Mouse (Mus musculus) heart, embryonic 14.5 days (tissue): ENCODE results near the gene Cadm1. TPM values are rescaled to one million over a fixed set of nuclear protein-coding genes. Genes with fewer than 3 reads are reported as not detected.

ENCODE experiments used
- ATAC-seq: fragments of 200-750 bp; cut with Nextera tagmentation; 2 replicates; pipeline ENCODE4 v1.8.0; 2017; ENCODE audit warnings: low read depth, moderate TSS enrichment; ENCODE audit not compliant: insufficient number of reproducible peaks, insufficient read depth, low FRiP score
- H3K27ac ChIP-seq, 2 experiments: fragments of 200-500 bp in 1 of 2; fragments of 300-500 bp in 1 of 2; sonication (generic) in 1 of 2; replicated peaks in 1 of 2; 2 replicates each; pipeline ENCODE4 v1.5.1; 2012 to 2014; ENCODE audit warnings: low read depth in 2 of 2, low read length in 2 of 2, control low read depth in 1 of 2, mild to moderate bottlenecking in 1 of 2, mixed read lengths in 1 of 2; ENCODE audit not compliant: control insufficient read depth in 1 of 2, insufficient read depth in 1 of 2
- H3K27me3 ChIP-seq: fragments of 300-500 bp; sonication (generic); 2 replicates; pipeline ENCODE4 v1.6.1; 2014; ENCODE audit warnings: mild to moderate bottlenecking, low read length, control low read depth; ENCODE audit not compliant: control insufficient read depth, insufficient read depth
- H3K36me3 ChIP-seq: fragments of 300-500 bp; sonication (generic); 2 replicates; pipeline ENCODE4 v1.6.1; 2014; ENCODE audit warnings: mild to moderate bottlenecking, control low read depth, low read length, mixed read lengths; ENCODE audit not compliant: control insufficient read depth, insufficient read depth
- H3K4me1 ChIP-seq, 2 experiments: fragments of 200-500 bp in 1 of 2; fragments of 300-500 bp in 1 of 2; sonication (generic) in 1 of 2; 2 replicates each; pipeline ENCODE4 v1.6.1; 2012 to 2014; ENCODE audit warnings: low read length in 2 of 2, control low read depth in 1 of 2, mixed read lengths in 1 of 2; ENCODE audit not compliant: control insufficient read depth in 2 of 2, insufficient read depth in 2 of 2
- H3K4me2 ChIP-seq: fragments of 300-500 bp; sonication (generic); 2 replicates; pipeline ENCODE4 v1.6.1; 2014; ENCODE audit warnings: mild to moderate bottlenecking, low read length
- H3K4me3 ChIP-seq, 2 experiments: fragments of 200-500 bp in 1 of 2; fragments of 300-500 bp in 1 of 2; sonication (generic) in 1 of 2; 2 replicates each; pipeline ENCODE4 v1.5.1; 2012 to 2014; ENCODE audit warnings: low read length in 2 of 2, mild to moderate bottlenecking in 2 of 2, control low read depth in 1 of 2, low read depth in 1 of 2, moderate library complexity in 1 of 2; ENCODE audit not compliant: control insufficient read depth in 1 of 2, insufficient read depth in 1 of 2
- H3K9ac ChIP-seq: fragments of 300-500 bp; sonication (generic); 2 replicates; pipeline ENCODE4 v1.6.1; 2014; ENCODE audit warnings: mild to moderate bottlenecking, low read length
- H3K9me3 ChIP-seq: fragments of 300-500 bp; sonication (generic); 2 replicates; pipeline ENCODE4 v1.6.1; 2016; ENCODE audit warnings: low read length, control low read depth; ENCODE audit not compliant: control insufficient read depth
- WGBS: fragments of 180-500 bp; shearing (Covaris S2); extraction: QIAGEN DNeasy Blood & Tissue Kit; methylation state at CpG from one replicate; pipeline ENCODE4 v1.1.7; 2014; 5-methylcytosine and 5-hydroxymethylcytosine counted together
- polyA plus RNA-seq: library from polyadenylated mRNA; unstranded; fragments of >200 nt; fragmentation: Nextera tagmentation; extraction: Ambion mirVana; gene quantifications from 2 replicates; pipeline ENCODE4 v1.2.1, GENCODE M21; 2014

Gene Cadm1
- polyA plus RNA-seq, 1 experiment from 2014 or later: 16.5 TPM

GRCm38 (mm10) chr9:47586176-47586575 lies 56.2 kb downstream of the Cadm1 start:
- H3K36me3 ChIP-seq: no peaks in the 10 kb centered on the region
- no peak overlapping the region for H3K4me2 ChIP-seq
- no peaks in the 10 kb centered on the region for H3K27me3 ChIP-seq
- no peak overlapping the region for H3K4me3 ChIP-seq
- H3K27ac ChIP-seq: no peak overlapping the region
- WGBS: 83% methylated on average over 5 of the region's 5 CpGs
- H3K4me1 ChIP-seq: peaks cover 9 to 11% of the 10 kb centered on the region in 2 experiments
- no peaks in the 10 kb centered on the region for H3K9me3 ChIP-seq
- no peak overlapping the region for H3K9ac ChIP-seq
- no peak for ATAC-seq

- no peak for ATAC-seq
- no peak overlapping the region for H3K4me3 ChIP-seq
- peaks cover 5 to 7% of the 10 kb centered on the region in 2 experiments for H3K4me1 ChIP-seq
- H3K36me3 ChIP-seq: no peaks in the 10 kb centered on the region
- no peaks in the 10 kb centered on the region for H3K27me3 ChIP-seq
- no peak overlapping the region for H3K27ac ChIP-seq
- WGBS: 94% methylated on average over 8 of the region's 8 CpGs
- H3K9ac ChIP-seq: no peak overlapping the region
- H3K9me3 ChIP-seq: no peaks in the 10 kb centered on the region
- H3K4me2 ChIP-seq: no peak overlapping the region
These were observed 56.9 kb downstream of the Cadm1 start for GRCm38 (mm10) chr9:47586839-47587238.

- Histone ChIP-seq H3K9me3 (no peaks in the 10 kb centered on the region), H3K4me3 (peak overlapping the region; percentile 16 to 22; a peak in 3 of 4 replicates), H3K4me2 (peak overlapping the region; percentile 55), H3K27me3 (no peaks in the 10 kb centered on the region), H3K4me1 (peaks cover 5 to 7% of the 10 kb centered on the region in 2 experiments), H3K36me3 (no peaks in the 10 kb centered on the region), H3K27ac (no peak overlapping the region), H3K9ac (no peak overlapping the region)
- ATAC-seq: no peak
- WGBS: 33% methylated on average over 7 of the region's 7 CpGs
These were observed 57.7 kb downstream of the Cadm1 start for GRCm38 (mm10) chr9:47587577-47588194.

- H3K9me3 ChIP-seq: 0 out of 2 replicates have a peak, but pooled peaks cover under 1% of the 10 kb centered on the region
- no peaks in the 10 kb centered on the region for H3K27me3 ChIP-seq
- H3K4me1 ChIP-seq: peaks cover 5 to 7% of the 10 kb centered on the region in 2 experiments
- H3K9ac ChIP-seq: no peak overlapping the region
- H3K4me2 ChIP-seq: peak overlapping the region; percentile 15; the same call in 1 of the 2 replicates
- H3K4me3 ChIP-seq: no peak overlapping the region
- no peaks in the 10 kb centered on the region for H3K36me3 ChIP-seq
- 4% methylated on average over 5 of the region's 5 CpGs for WGBS
- H3K27ac ChIP-seq: no peak overlapping the region
- ATAC-seq: peak; percentile 56; the same call in 1 of the 2 replicates
These were observed 59.9 kb downstream of the Cadm1 start for GRCm38 (mm10) chr9:47589832-47590231.

- Histone ChIP-seq H3K27me3 (no peaks in the 10 kb centered on the region), H3K4me1 (no peaks in the 10 kb centered on the region), H3K4me3 (no peak overlapping the region)
These were observed 71.6 kb downstream of the Cadm1 start for GRCm38 (mm10) chr9:47601541-47601940.

GRCm38 (mm10) chr9:47603971-47604370 lies 74.0 kb downstream of the Cadm1 start:
- no peak overlapping the region for H3K4me2 ChIP-seq
- no peak for ATAC-seq
- no peaks in the 10 kb centered on the region for H3K4me1 ChIP-seq
- no peaks in the 10 kb centered on the region for H3K36me3 ChIP-seq
- H3K27ac ChIP-seq: no peak overlapping the region
- 78% methylated on average over 4 of the region's 4 CpGs for WGBS
- H3K9me3 ChIP-seq: no peaks in the 10 kb centered on the region
- H3K27me3 ChIP-seq: no peaks in the 10 kb centered on the region
- no peak overlapping the region for H3K9ac ChIP-seq
- no peak overlapping the region for H3K4me3 ChIP-seq

More at GRCm38 (mm10) chr9:47601541-47601940, 71.6 kb downstream of the Cadm1 start:
- H3K27ac ChIP-seq: no peak overlapping the region
- no peaks in the 10 kb centered on the region for H3K36me3 ChIP-seq
- H3K4me2 ChIP-seq: no peak overlapping the region
- no peak for ATAC-seq
- no peaks in the 10 kb centered on the region for H3K9me3 ChIP-seq
- H3K9ac ChIP-seq: no peak overlapping the region
- WGBS: 90% methylated on average over 11 of the region's 11 CpGs

- Histone ChIP-seq H3K36me3 (no peaks in the 10 kb centered on the region), H3K27me3 (no peaks in the 10 kb centered on the region), H3K4me1 (peaks cover 0 to 5% of the 10 kb centered on the region in 2 experiments), H3K4me3 (no peak overlapping the region), H3K27ac (no peak overlapping the region), H3K9ac (no peak overlapping the region), H3K4me2 (no peak overlapping the region), H3K9me3 (no peaks in the 10 kb centered on the region)
- whole genome bisulfite sequencing: 75% methylated on average over 5 of the region's 5 CpGs
- ATAC-seq: no peak
These were observed 75.7 kb downstream of the Cadm1 start for GRCm38 (mm10) chr9:47605628-47606027.

GRCm38 (mm10) chr9:47608441-47608840 lies 78.5 kb downstream of the Cadm1 start:
- no peak overlapping the region for H3K4me3 ChIP-seq
- H3K27me3 ChIP-seq: no peaks in the 10 kb centered on the region
- 71% methylated on average over 7 of the region's 7 CpGs for WGBS
- H3K9ac ChIP-seq: no peak overlapping the region
- ATAC-seq: no peak
- peaks cover 0 to 5% of the 10 kb centered on the region in 2 experiments for H3K4me1 ChIP-seq
- H3K27ac ChIP-seq: no peak overlapping the region
- H3K9me3 ChIP-seq: no peaks in the 10 kb centered on the region
- no peak overlapping the region for H3K4me2 ChIP-seq
- no peaks in the 10 kb centered on the region for H3K36me3 ChIP-seq
